In the genomic region with DNA sequence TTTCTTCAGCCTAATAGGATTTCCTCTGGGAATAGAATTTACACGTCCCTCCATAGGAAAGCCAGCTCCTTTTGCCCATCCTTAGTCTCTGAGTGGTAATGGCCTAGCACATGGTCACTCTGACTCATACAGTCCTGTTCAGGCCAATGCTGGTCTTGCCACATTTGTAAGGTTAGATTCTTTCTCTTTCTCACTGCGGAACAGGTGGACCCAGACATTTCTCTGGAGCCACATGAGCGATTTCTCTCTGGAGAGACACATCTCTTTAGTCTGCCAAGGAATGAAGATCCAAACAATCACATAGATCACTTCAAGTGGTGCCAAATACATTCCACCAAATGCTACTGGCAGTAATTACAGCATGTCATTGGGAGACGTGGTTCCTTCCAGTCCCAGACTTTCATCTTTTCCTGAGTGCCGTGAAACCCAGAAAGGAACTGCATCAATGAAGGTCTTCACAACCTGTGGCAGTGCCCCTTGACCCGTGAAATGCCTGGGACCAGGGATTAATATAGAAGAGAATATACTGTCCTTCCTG, we compare ENCODE assay signal across 9 mouse cellular contexts. TPM values are rescaled to one million over a fixed set of nuclear protein-coding genes. Genes with fewer than 3 reads are reported as not detected.
DNase-seq lines count a peak whose midpoint lies in the region; ATAC-seq and TF ChIP-seq lines count a peak whose summit lies in the region.
"Had no signal": no experiment of that assay in that cellular context is flagged by ENCODE, and none has a peak within 500 bp of the region (broad histone marks: within the 10 kb centered on the region; RNA-seq: fewer than 3 reads in every experiment).

No protein-coding gene starts in this region.

- no peaks in the 10 kb centered on the region for H3K79me2 ChIP-seq in myocyte (ENCODE audit: control insufficient read depth, insufficient read depth)

- peaks cover 12% of the 10 kb centered on the region; the same call in 1 of the 2 replicates for H3K27me3 ChIP-seq in heart, embryonic 15.5 days
- H3K27me3 ChIP-seq in hindbrain, embryonic 14.5 days (ENCODE audit: control insufficient read depth, insufficient read depth, low read length): no peaks in the 10 kb centered on the region
- peaks cover 21% of the 10 kb centered on the region for H3K27me3 ChIP-seq in myocyte (ENCODE audit: control insufficient read depth, insufficient read depth, insufficient read length)

- ATAC-seq in heart, embryonic 15.5 days (replicated peaks; ENCODE audit: insufficient number of reproducible peaks, insufficient read depth, low FRiP score, low read depth): no peak
- ATAC-seq in hindbrain, embryonic 14.5 days (ENCODE audit: low FRiP score): no peak

- H3K4me3 ChIP-seq in heart, embryonic 15.5 days: no peak overlapping the region
- peak overlapping the region; percentile 60 for H3K4me3 ChIP-seq in hindbrain, embryonic 14.5 days (replicated peaks; ENCODE audit: low read length)
- no peak overlapping the region for H3K4me3 ChIP-seq in myocyte
- H3K4me3 ChIP-seq in layer of hippocampus, adult 2 months: no peak overlapping the region; the same call in 1 of the 2 replicates

- H3K27ac ChIP-seq in heart, embryonic 15.5 days: no peak overlapping the region
- no peak overlapping the region for H3K27ac ChIP-seq in hindbrain, embryonic 14.5 days
- no peak overlapping the region for H3K27ac ChIP-seq in layer of hippocampus, adult 2 months
- H3K27ac ChIP-seq: macrophage had no signal

- no peak overlapping the region for H3ac ChIP-seq in myocyte (ENCODE audit: control insufficient read depth, insufficient read length)

- no peak for DNase-seq in heart, postnatal 25 days (ENCODE audit: low spot score)
- peak; percentile 30 to 35 for DNase-seq in cerebellum, postnatal 25 days
- DNase-seq in hindbrain, embryonic 14.5 days (ENCODE audit: low spot score): no peak
- no peak for DNase-seq in frontal cortex, postnatal 14 days (ENCODE audit: low spot score in 2 of 2)
- no peak for DNase-seq in layer of hippocampus, adult 2 months (ENCODE audit: low spot score in 2 of 2)
- no peak for DNase-seq in left cerebral cortex, adult 11 months (ENCODE audit: low spot score)

- TF ChIP-seq CTCF in layer of hippocampus, adult 2 months (conservative IDR thresholded peaks at IDR 0.05): no peak

- intact Hi-C loops in heart, postnatal 25 days (cut with DNase I): no loop called here

- peak overlapping the region; percentile 76 for H3K4me2 ChIP-seq in heart, embryonic 15.5 days
- peak overlapping the region; percentile 75 for H3K4me2 ChIP-seq in hindbrain, embryonic 14.5 days (replicated peaks)
- peak overlapping the region; percentile 64 for H3K4me2 ChIP-seq in myocyte (ENCODE audit: low read depth)

- no peaks in the 10 kb centered on the region for H3K36me3 ChIP-seq in heart, embryonic 15.5 days
- no peaks in the 10 kb centered on the region for H3K36me3 ChIP-seq in hindbrain, embryonic 14.5 days (replicated peaks; ENCODE audit: control insufficient read depth, insufficient read depth)
- no peaks in the 10 kb centered on the region for H3K36me3 ChIP-seq in myocyte (ENCODE audit: control insufficient read depth, insufficient read depth)

- WGBS in heart, embryonic 15.5 days: 60% methylated on average over 6 of the region's 6 CpGs
- 39% methylated on average over 6 of the region's 6 CpGs for WGBS in hindbrain, embryonic 14.5 days

- no peak overlapping the region for H3K9ac ChIP-seq in heart, embryonic 15.5 days
- H3K9ac ChIP-seq in hindbrain, embryonic 14.5 days: peak overlapping the region; percentile 70; the same call in 1 of the 2 replicates

- no peaks in the 10 kb centered on the region for H3K9me3 ChIP-seq in heart, embryonic 15.5 days (replicated peaks)
- H3K9me3 ChIP-seq in hindbrain, embryonic 14.5 days (ENCODE audit: control insufficient read depth, low read length): no peaks in the 10 kb centered on the region

- peaks cover 8% of the 10 kb centered on the region for H3K4me1 ChIP-seq in heart, embryonic 15.5 days (replicated peaks)
- peaks cover 12% of the 10 kb centered on the region; the same call in 1 of the 2 replicates for H3K4me1 ChIP-seq in hindbrain, embryonic 14.5 days (replicated peaks; ENCODE audit: control insufficient read depth, insufficient read depth, low read length)

- TF ChIP-seq POLR2A in myocyte (IDR thresholded peaks at IDR 0.05; ENCODE audit: insufficient read length, low read depth): no peak

TF ChIP-seq in myocyte, 11 proteins besides CTCF, POLR2A, EP300 and RAD21:
- TF ChIP-seq TCF3 (IDR thresholded peaks at IDR 0.05; ENCODE audit: insufficient read length, low read depth) (no peak), CEBPB (IDR thresholded peaks at IDR 0.05; ENCODE audit: insufficient read depth, poor library complexity, severe bottlenecking) (no peak), REST (IDR thresholded peaks at IDR 0.05; ENCODE audit: insufficient read depth, insufficient read length) (no peak), E2F4 (IDR thresholded peaks at IDR 0.05; ENCODE audit: insufficient read depth) (no peak), USF1 (IDR thresholded peaks at IDR 0.05; ENCODE audit: low read depth) (no peak), TCF12 (IDR thresholded peaks at IDR 0.05; ENCODE audit: insufficient read depth, poor library complexity, severe bottlenecking) (no peak), MYOD1 (IDR thresholded peaks at IDR 0.05; ENCODE audit: control insufficient read depth in 1 of 3, insufficient read length in 2 of 3, low read depth in 2 of 3) (no peak), SRF (IDR thresholded peaks at IDR 0.05; ENCODE audit: control insufficient read depth, insufficient read length, low read depth) (no peak), POLR2AphosphoS2 (IDR thresholded peaks at IDR 0.05; ENCODE audit: insufficient read length, low read depth) (no peak), MAX (IDR thresholded peaks at IDR 0.05; ENCODE audit: low read depth) (no peak)

RNA-seq across cellular contexts. Expression of a gene that starts 0.8 kb away (rescaled TPM):
- polyA plus RNA-seq in heart, embryonic 15.5 days (2015; fragmentation: Nextera tagmentation; extraction: Ambion mirVana): 0.53 and 1.4 TPM in 2 replicates
- under 1 TPM; 0.13 to 0.28 TPM for total RNA-seq in heart, postnatal 25 days (2021)
- polyA plus RNA-seq in hindbrain, embryonic 14.5 days (2014; fragmentation: Nextera tagmentation; extraction: Ambion mirVana): 75.6 and 79.1 TPM in 2 replicates
- polyA plus RNA-seq in myocyte (2012; fragmentation: generic; extraction: Trizol): not detected
- total RNA-seq in layer of hippocampus, adult 2 months (2021): 10 to 100 TPM; 19.3 to 21.5 TPM
- polyA plus RNA-seq: macrophage had no signal

Comparison
In these comparisons a context has a peak if more than half of its experiments do, and no peak if none do; other contexts are left out.
1. DNase-seq: peak in cerebellum, postnatal 25 days (2 of 2); none in heart, postnatal 25 days (single experiment), hindbrain, embryonic 14.5 days (single experiment), frontal cortex, postnatal 14 days (0 of 2), layer of hippocampus, adult 2 months (0 of 2) and left cerebral cortex, adult 11 months (single experiment).
2. RNA of a gene that starts 0.8 kb away (polyA plus RNA-seq): 75.6 to 79.1 TPM in hindbrain, embryonic 14.5 days; 0.53 to 1.4 TPM in heart, embryonic 15.5 days and not detected in myocyte (single experiment); every median in the first group is over 10 times any median in the second.
3. Peak in every context shown above with its lines, with median percentiles within 50 percentile points of each other: H3K4me2 ChIP-seq.